Mouse (Mus musculus) naive thymus-derived CD4-positive, alpha-beta T cell, adult 2 months (primary cell): ENCODE measurements around the gene Apob.
A peak's percentile ranks its signal among the peaks of the same experiment; 100 is the strongest.
"Not testable (repeated sequence)": the region's sequence is repeated elsewhere in the genome, so short reads cannot be mapped to it uniquely, and the experiment has no call there.

Source experiments
- DNase-seq: peaks from one replicate; pipeline ENCODE4 v3.0.0-alpha.2; 2011; ENCODE audit warnings: low read depth

The Apob gene

GRCm38 (mm10) chr12:7977466-7978189 is at the start of gene Apob:
Gene Apob, plus strand, starts transcription at chr12:7977648.
- no peak for DNase-seq

- no peak for DNase-seq
Measured at GRCm38 (mm10) chr12:7932405-7932920, 45.0 kb upstream of the Apob start.

DNA sequence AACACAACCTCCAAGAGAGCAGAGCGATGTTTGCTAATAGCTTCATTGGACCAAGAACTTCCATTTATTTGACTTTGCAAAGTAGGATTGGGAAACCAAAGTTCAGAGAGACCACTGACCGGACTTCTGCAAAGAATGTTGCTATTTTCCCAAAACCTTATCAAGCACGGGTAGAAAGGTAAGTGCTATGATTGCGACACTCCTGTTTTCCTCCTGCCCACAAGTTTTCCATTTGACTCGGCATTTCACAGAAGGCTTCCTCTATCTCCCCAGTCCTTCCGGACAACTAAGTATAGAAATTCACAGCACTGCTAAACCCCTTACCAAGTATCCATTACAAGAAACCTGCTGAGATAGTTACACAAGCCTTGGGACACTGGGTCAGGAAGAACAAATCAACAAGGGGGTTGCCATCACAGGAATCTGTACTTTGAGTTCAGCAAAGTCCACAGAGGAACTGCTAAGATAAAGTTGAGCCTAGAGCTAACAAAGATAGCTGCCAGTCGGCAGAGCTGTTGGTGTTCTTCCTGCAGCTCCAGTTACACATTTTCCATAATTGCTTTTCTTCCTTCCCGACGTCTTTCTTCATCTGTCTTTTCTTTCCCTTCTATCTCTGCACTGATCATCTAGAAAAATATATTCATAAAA is 27.2 kb upstream of the Apob start:
- DNase-seq: no peak

- DNase-seq: no peak
Measured at GRCm38 (mm10) chr12:7958851-7959250, 18.6 kb upstream of the Apob start.

DNA sequence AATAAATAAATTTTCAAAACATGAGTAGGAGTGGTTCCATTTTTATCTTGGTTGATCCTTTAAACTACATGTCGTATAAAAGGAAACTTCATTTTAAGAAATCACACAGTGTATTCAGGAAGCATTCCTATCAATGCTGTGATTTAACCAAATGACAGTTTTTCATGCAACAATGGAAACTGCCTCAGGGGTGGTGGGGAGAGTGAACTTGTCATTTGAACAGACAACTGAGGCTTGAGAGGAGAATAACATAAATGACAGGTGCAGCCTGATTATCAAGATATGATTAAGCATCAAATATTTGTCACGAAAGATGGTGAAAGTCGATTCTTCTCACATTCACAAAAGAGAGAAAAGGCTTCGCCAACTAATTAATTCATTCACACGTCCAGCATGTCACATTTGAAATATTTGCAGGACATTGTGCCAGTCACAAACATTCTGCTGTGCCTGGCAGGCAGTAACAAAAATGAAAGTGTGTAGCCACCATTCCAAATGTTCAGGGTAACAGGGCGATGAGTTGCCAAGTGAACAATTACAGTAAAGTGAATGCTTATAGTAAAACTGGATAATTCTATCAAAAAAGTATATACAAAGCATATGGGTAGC is 18.0 kb upstream of the Apob start:
- no peak for DNase-seq

DNA sequence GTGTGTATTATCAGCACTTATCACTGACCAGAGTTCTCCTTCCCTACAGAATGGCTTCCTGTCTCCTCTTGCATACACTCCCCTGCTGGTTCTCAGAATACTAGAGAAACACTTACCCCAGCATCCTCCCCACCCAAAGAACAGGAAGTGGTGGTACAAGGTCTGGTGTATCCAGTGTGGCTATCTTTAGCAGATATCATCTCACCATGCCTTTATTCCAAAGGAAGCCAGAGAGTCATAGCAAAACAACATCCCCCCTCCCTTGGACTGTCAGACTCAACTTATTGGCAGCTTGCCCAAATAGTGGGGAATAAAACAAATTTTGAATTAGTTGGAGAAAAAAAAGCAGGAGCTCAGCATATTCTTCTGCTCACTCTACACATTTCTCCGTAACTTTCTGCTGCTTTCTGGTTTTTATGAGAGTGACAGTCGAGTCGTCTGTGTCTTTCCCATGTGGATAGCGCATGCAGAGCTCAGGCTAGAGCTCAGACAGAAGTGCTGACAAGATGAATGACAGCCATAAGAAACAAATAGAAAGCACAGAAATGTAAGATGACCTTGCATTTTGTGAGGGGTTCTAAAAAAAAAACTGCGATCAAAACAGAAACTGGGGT is 15.0 kb upstream of the Apob start:
- no peak for DNase-seq

GRCm38 (mm10) chr12:7967221-7967620 is 10.2 kb upstream of the Apob start:
- no peak for DNase-seq

DNA sequence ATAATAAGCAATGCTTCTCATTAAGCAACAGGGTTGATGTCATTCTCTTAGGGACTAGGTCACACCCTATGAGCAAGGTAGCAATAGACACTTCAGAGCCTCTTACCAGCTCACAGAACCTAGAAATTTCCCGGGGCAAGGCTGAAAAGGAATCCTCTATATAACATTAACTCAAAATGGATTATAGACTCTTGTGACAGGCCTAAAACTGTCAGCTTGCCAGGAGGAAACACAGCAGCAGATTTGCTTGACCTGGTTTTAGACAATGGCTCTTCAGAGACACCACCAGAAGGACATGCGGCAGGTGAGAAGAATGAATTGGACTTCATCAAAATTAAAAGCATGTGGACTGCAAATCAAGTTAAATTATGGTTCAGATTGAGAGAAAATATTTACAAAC is 7.1 kb upstream of the Apob start:
- no peak for DNase-seq

DNA sequence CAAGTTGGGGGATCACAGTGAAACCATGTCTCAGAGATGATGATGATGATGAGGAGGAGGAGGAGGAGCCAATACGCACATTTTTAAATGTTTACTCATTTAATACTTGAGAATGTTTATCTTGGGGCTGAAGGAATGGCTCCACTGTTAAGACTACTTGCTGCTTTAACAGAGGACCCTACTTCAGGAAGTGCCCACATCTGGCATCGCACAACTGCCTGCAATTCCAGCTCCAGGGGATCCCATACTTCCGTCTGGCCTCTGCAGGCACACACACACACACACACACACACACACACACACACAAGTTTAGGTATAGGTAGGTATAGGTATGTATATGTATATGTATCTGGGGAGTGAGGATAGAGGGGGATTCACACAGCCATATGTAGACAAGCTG is 6.6 kb upstream of the Apob start:
- no peak for DNase-seq

DNA sequence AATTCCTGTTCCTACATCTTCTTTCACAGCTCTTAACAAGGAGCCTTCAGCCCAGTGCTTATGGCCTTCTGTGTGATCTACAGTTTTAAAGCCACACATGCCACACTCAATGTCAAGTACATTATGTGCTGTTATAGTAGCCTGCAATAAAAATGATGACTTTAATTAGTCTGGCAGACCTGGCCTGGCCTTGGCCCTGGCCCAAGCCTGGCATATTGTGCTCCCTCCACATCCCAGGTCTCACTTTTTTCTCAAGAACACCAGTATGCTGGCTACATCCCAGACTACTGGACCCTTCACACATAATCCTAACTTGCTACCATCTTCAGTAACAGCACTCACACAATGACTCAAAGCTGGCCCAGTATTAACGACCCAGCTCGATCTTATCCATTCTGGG is 5.7 kb upstream of the Apob start:
- DNase-seq: no peak

DNA sequence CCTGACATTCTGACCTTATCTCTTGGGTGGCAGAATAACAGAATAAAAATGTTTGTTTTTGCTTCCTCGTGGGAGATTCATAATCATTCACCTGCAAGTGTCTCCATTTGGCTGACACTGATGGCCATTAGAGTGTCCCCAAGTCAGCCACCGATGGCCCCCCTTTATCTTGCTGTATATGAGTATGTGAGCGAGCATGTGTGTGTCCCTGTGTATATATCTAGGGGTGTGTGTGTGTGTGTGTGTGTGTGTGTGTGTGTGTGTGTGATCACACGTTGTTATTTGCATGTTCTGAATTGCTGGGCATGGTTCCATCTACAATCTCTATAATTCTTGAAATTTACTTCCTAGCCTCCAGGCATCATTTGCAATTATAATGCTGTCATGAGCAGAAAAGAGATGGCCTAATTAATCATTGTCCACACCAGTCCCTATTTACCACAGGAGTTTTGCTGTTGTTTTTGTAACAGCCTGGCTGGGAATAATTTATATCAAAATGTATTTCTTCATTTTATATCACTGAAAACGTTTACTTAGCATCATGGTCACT is 3.6 kb upstream of the Apob start:
- no peak for DNase-seq

DNA sequence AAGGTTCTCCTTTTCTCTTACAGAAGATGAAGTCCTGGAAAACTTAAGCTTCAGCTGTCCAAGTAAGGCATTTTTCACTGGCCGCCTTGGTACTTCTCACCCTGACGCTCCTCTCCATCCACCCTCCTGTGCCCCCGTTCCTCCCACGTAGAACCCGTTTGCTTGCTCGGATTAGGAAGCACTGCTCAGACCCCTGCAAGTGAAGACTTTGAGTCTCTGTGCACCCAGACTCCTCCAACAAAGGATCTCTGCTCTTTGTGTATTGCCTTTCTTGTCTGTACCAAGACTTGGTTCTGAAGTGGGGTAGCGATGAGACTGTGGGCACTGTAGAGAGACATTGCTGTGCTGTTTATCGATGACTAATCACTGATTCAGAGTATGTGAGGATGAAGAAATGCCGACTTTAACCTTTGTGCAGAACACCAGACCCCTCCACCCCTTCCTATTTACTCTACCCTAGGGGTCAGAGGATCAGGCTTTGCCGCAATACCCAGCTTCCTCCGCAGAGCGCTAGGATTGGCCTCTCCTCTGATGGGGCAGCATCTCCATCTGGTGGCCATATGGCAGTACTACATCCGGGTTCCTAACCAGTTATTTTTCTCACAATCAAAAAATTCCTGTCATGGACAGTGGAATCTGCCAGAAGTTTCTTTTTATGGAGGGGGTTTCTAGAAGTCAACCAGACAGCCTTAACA is 889 bp downstream of the Apob start:
- peak; percentile 12 for DNase-seq

- no peak for DNase-seq
Measured at GRCm38 (mm10) chr12:7984411-7984810, 7.0 kb downstream of the Apob start.

DNA sequence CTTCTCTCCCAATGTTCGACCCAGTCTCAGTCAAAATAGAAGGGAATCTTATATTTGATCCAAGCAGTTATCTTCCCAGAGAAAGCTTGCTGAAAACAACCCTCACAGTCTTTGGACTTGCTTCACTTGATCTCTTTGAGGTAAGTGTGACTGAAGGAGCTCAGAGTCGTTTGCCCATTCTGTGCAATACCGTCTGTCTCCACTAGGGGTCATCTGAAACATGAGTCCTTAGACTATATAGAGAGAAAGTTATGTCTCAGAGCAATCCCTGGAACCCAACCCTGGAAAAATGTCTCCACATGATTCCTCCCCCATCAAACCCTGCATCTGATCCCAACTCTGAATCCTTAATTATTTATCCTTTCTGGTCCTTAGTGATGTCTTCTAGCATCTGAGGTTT is 13.4 kb downstream of the Apob start:
- peak; percentile 51 for DNase-seq

DNA sequence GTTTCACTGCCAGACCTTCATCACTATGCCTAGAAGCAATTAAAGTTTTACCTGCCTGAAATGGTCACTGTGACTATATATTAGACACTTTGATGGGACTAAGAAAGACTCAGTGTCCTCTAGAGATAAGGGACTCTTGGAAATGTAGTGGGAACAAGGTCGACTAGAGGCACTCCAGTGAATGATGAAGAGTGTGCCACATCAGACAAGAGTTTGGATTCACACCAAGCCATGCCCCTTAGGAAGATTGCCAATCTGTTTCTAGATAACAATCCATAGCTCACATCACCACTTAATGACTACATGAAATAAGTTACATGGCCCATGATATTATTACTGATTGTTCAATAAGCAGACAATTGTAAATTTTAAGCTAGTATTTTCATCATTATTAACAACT is 14.1 kb downstream of the Apob start:
- DNase-seq: no peak

- DNase-seq: no peak
Measured at GRCm38 (mm10) chr12:8020931-8021330, 43.5 kb downstream of the Apob start.

GRCm38 (mm10) chr12:8029520-8029919 is 52.1 kb downstream of the Apob start:
- DNase-seq: no peak

GRCm38 (mm10) chr12:8030057-8030456 is 52.6 kb downstream of the Apob start:
- no peak for DNase-seq

DNA sequence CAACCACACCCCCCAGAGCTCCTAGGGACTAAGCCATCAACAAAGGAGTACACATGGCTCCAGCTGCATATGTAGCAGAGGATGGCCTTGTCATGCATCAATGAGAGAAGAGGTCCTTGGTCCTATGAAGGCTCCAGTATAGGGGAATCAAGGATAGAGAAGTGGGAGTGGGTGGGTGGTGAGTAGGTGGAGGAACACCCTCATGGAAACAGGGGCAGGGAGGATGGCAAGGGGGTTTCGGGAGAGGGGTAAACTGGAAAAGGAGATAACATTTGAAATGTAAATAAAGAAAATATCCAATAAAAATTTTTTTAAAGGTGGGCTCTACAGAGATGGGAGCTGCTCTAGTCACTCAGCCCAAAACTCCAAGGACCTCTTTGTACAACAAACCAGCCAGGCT is 53.7 kb downstream of the Apob start:
- DNase-seq: not testable (repeated sequence)

- DNase-seq: no peak
Measured at GRCm38 (mm10) chr12:8031595-8032358, 54.3 kb downstream of the Apob start.

GRCm38 (mm10) chr12:8032359-8032755 is 54.9 kb downstream of the Apob start:
- DNase-seq: no peak
